Mouse (Mus musculus): Measurements from ENCODE around the gene Chml.

DNA sequence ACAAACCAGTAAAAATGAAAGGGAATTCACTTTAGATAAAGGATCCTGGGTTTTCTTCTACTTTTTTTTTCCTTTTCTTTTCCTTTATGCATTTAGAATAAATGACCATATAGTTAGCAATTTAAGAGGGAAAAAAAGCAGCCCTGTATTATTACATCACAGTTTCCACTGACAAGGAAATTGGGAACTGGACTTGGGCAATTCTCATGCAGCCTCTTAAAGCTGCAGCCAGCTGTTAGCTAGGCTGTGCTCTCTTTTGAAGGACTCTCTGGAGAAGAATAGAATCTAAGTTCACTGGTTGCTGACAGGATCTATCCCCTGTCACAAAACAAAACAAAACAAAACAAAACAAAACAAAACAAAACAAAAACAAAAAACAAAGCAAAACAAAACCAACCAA lies 15.3 kb upstream of the Chml start:
- TF ChIP-seq CTCF (IDR thresholded peaks at IDR 0.05; ENCODE audit: low read depth, low read length) = no peak
- no peak for TF ChIP-seq POLR2A (IDR thresholded peaks at IDR 0.05; ENCODE audit: borderline replicate concordance, low read depth, low read length)

Data from bone marrow macrophage, adult 2 months (primary cell).